Mouse (Mus musculus): Measurements from ENCODE around the gene Fry. TPM values are rescaled to one million over a fixed set of nuclear protein-coding genes. Genes with fewer than 3 reads are reported as not detected.

Fry gene
- 78.6 and 79.3 TPM in 2 replicates for polyA plus RNA-seq (2012; rRNA removed)

- Histone ChIP-seq H3K4me1 (ENCODE audit: control insufficient read depth, insufficient read depth, low read length) (peaks cover 4% of the 10 kb centered on the region), H3K27ac (ENCODE audit: insufficient read depth, low read length) (no peak within 1 kb of the TSS), H3K4me3 (ENCODE audit: insufficient read depth, low read length) (peak within 1 kb of the TSS; percentile 60)
- TF ChIP-seq POLR2A (IDR thresholded peaks at IDR 0.05; ENCODE audit: extremely low read depth, insufficient read depth, low read length) (no peak), CTCF (IDR thresholded peaks at IDR 0.05; ENCODE audit: extremely low read depth, insufficient read depth, low read length) (no peak)
These were observed at the start of gene Fry for GRCm38 (mm10) chr5:150118455-150119241. Fry (plus strand) TSS chr5:150118645.

- no peaks in the 10 kb centered on the region for H3K4me1 ChIP-seq (ENCODE audit: control insufficient read depth, insufficient read depth, low read length)
- peak; percentile 68 for TF ChIP-seq CTCF (IDR thresholded peaks at IDR 0.05; ENCODE audit: extremely low read depth, insufficient read depth, low read length)
- no peak for TF ChIP-seq POLR2A (IDR thresholded peaks at IDR 0.05; ENCODE audit: extremely low read depth, insufficient read depth, low read length)
- H3K4me3 ChIP-seq (ENCODE audit: insufficient read depth, low read length), result no peak overlapping the region
- no peak overlapping the region for H3K27ac ChIP-seq (ENCODE audit: insufficient read depth, low read length)
These were observed 48.4 kb upstream of the Fry start for GRCm38 (mm10) chr5:150070086-150070485.

- H3K27ac ChIP-seq (ENCODE audit: insufficient read depth, low read length), result no peak overlapping the region
- no peak overlapping the region for H3K4me3 ChIP-seq (ENCODE audit: insufficient read depth, low read length)
- TF ChIP-seq POLR2A (IDR thresholded peaks at IDR 0.05; ENCODE audit: extremely low read depth, insufficient read depth, low read length) (no peak), CTCF (IDR thresholded peaks at IDR 0.05; ENCODE audit: extremely low read depth, insufficient read depth, low read length) (no peak)
- H3K4me1 ChIP-seq (ENCODE audit: control insufficient read depth, insufficient read depth, low read length), result no peaks in the 10 kb centered on the region
These were observed 46.7 kb upstream of the Fry start for GRCm38 (mm10) chr5:150071738-150072137.

GRCm38 (mm10) chr5:150079866-150080797 is 38.3 kb upstream of the Fry start:
- no peaks in the 10 kb centered on the region for H3K4me1 ChIP-seq (ENCODE audit: control insufficient read depth, insufficient read depth, low read length)
- TF ChIP-seq POLR2A (IDR thresholded peaks at IDR 0.05; ENCODE audit: extremely low read depth, insufficient read depth, low read length) (no peak), CTCF (IDR thresholded peaks at IDR 0.05; ENCODE audit: extremely low read depth, insufficient read depth, low read length) (no peak)
- H3K4me3 ChIP-seq (ENCODE audit: insufficient read depth, low read length), result no peak overlapping the region
- no peak overlapping the region for H3K27ac ChIP-seq (ENCODE audit: insufficient read depth, low read length)

- TF ChIP-seq CTCF (IDR thresholded peaks at IDR 0.05; ENCODE audit: extremely low read depth, insufficient read depth, low read length), result no peak
- no peak for TF ChIP-seq POLR2A (IDR thresholded peaks at IDR 0.05; ENCODE audit: extremely low read depth, insufficient read depth, low read length)
- no peak overlapping the region for H3K27ac ChIP-seq (ENCODE audit: insufficient read depth, low read length)
- no peak overlapping the region for H3K4me3 ChIP-seq (ENCODE audit: insufficient read depth, low read length)
- no peaks in the 10 kb centered on the region for H3K4me1 ChIP-seq (ENCODE audit: control insufficient read depth, insufficient read depth, low read length)
These were observed 35.7 kb upstream of the Fry start for GRCm38 (mm10) chr5:150082696-150083095.

GRCm38 (mm10) chr5:150083190-150083589 is 35.3 kb upstream of the Fry start:
- H3K4me1 ChIP-seq (ENCODE audit: control insufficient read depth, insufficient read depth, low read length), result no peaks in the 10 kb centered on the region
- no peak overlapping the region for H3K27ac ChIP-seq (ENCODE audit: insufficient read depth, low read length)
- H3K4me3 ChIP-seq (ENCODE audit: insufficient read depth, low read length), result no peak overlapping the region
- TF ChIP-seq POLR2A (IDR thresholded peaks at IDR 0.05; ENCODE audit: extremely low read depth, insufficient read depth, low read length) (no peak), CTCF (IDR thresholded peaks at IDR 0.05; ENCODE audit: extremely low read depth, insufficient read depth, low read length) (no peak)

- no peak overlapping the region for H3K27ac ChIP-seq (ENCODE audit: insufficient read depth, low read length)
- no peaks in the 10 kb centered on the region for H3K4me1 ChIP-seq (ENCODE audit: control insufficient read depth, insufficient read depth, low read length)
- no peak overlapping the region for H3K4me3 ChIP-seq (ENCODE audit: insufficient read depth, low read length)
- TF ChIP-seq POLR2A (IDR thresholded peaks at IDR 0.05; ENCODE audit: extremely low read depth, insufficient read depth, low read length) (no peak), CTCF (IDR thresholded peaks at IDR 0.05; ENCODE audit: extremely low read depth, insufficient read depth, low read length) (peak; percentile 91)
These were observed 20.8 kb upstream of the Fry start for GRCm38 (mm10) chr5:150097620-150098019.

- TF ChIP-seq CTCF (IDR thresholded peaks at IDR 0.05; ENCODE audit: extremely low read depth, insufficient read depth, low read length) (no peak), POLR2A (IDR thresholded peaks at IDR 0.05; ENCODE audit: extremely low read depth, insufficient read depth, low read length) (no peak)
- no peak overlapping the region for H3K4me3 ChIP-seq (ENCODE audit: insufficient read depth, low read length)
- H3K4me1 ChIP-seq (ENCODE audit: control insufficient read depth, insufficient read depth, low read length), result no peaks in the 10 kb centered on the region
- H3K27ac ChIP-seq (ENCODE audit: insufficient read depth, low read length), result no peak overlapping the region
These were observed 19.7 kb upstream of the Fry start for GRCm38 (mm10) chr5:150098754-150099153.

- TF ChIP-seq POLR2A (IDR thresholded peaks at IDR 0.05; ENCODE audit: extremely low read depth, insufficient read depth, low read length), result no peak
- TF ChIP-seq CTCF (IDR thresholded peaks at IDR 0.05; ENCODE audit: extremely low read depth, insufficient read depth, low read length), result no peak
- H3K4me3 ChIP-seq (ENCODE audit: insufficient read depth, low read length), result no peak overlapping the region
- H3K4me1 ChIP-seq (ENCODE audit: control insufficient read depth, insufficient read depth, low read length), result no peaks in the 10 kb centered on the region
- no peak overlapping the region for H3K27ac ChIP-seq (ENCODE audit: insufficient read depth, low read length)
These were observed 16.7 kb upstream of the Fry start for GRCm38 (mm10) chr5:150101789-150102188.
